ENCODE assay signal across 7 mouse cellular contexts in the genomic region with DNA sequence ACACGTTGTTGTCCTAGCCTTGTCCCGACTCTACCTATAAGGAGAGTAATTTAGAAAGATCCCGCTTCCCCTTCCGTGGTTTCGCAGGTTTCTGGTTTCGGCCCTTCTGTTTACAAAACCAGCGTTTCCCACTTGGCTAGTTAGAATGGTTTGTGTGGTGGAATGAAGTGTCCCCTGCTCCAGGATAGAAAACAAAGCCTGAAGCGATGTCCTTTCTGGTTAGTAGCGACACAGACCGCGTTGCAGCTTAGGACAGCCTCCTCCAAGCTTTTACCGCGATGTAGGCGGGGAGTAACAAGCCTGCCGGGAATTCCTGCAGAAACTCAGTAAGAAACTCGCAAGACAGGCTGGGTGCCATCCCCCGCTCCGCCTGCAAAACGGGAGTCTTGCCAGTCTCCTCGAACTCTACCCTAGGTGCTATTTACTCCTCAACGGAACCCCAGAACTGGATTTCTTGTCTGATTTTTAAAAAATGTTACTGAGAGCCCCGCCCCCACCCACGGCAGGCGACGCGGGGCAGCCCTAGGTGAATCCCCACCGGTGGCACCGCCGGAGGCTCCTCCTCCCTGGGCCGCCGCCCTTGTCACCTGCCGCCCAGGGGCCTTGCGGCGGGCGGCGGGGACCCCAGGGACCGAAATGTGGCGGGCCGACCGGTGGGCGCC. TPM values are rescaled to one million over a fixed set of nuclear protein-coding genes. Genes with fewer than 3 reads are reported as not detected.
DNase-seq lines count a peak whose midpoint lies in the region; ATAC-seq and TF ChIP-seq lines count a peak whose summit lies in the region.

TSS of gene Ifnlr1 (plus strand) at position 382 of the 662 bp plus-strand sequence.

- no peak for TF ChIP-seq POLR2A in bone marrow, adult 2 months (IDR thresholded peaks at IDR 0.05; ENCODE audit: borderline replicate concordance, control insufficient read depth, low read depth, low read length)

- DNase-seq in ES-CJ7 (ENCODE audit: low read depth, low spot score) = peak; percentile 56
- DNase-seq in frontal cortex, postnatal 36 days (ENCODE audit: low spot score in 2 of 2) = peak; percentile 64 to 66
- peak; percentile 43 for DNase-seq in kidney, adult 11 months
- peak; percentile 33 for DNase-seq in midbrain, postnatal 0 days (ENCODE audit: low spot score)

- no peaks in the 10 kb centered on the region for H3K36me3 ChIP-seq in limb, embryonic 15.5 days
- H3K36me3 ChIP-seq in midbrain, postnatal 0 days (ENCODE audit: insufficient read depth, low read length) = no peaks in the 10 kb centered on the region
- H3K36me3 ChIP-seq in stomach, embryonic 16.5 days (ENCODE audit: control insufficient read depth, insufficient read depth, low read length) = no peaks in the 10 kb centered on the region

- TF ChIP-seq CTCF in bone marrow, adult 2 months (IDR thresholded peaks at IDR 0.05; ENCODE audit: control insufficient read depth, insufficient read depth, low read length) = no peak
- no peak for TF ChIP-seq CTCF in midbrain, postnatal 0 days (IDR thresholded peaks at IDR 0.05)

- peak within 1 kb of the TSS; percentile 76 for H3K27ac ChIP-seq in bone marrow, adult 2 months (ENCODE audit: control insufficient read depth, insufficient read depth, low read depth, low read length, poor library complexity)
- peak within 1 kb of the TSS; percentile 70 for H3K27ac ChIP-seq in limb, embryonic 15.5 days
- no peak within 1 kb of the TSS for H3K27ac ChIP-seq in midbrain, postnatal 0 days (ENCODE audit: low read depth, low read length)
- peak within 1 kb of the TSS; percentile 61 for H3K27ac ChIP-seq in stomach, embryonic 16.5 days (ENCODE audit: low read length)

- no peaks in the 10 kb centered on the region; the same call in 1 of the 2 replicates for H3K4me1 ChIP-seq in bone marrow, adult 2 months (ENCODE audit: control insufficient read depth, insufficient read depth, low read length)
- peaks cover 10% of the 10 kb centered on the region; the same call in 1 of the 2 replicates for H3K4me1 ChIP-seq in limb, embryonic 15.5 days
- no peaks in the 10 kb centered on the region for H3K4me1 ChIP-seq in midbrain, postnatal 0 days (ENCODE audit: insufficient read depth, low read length)
- H3K4me1 ChIP-seq in stomach, embryonic 16.5 days (ENCODE audit: control insufficient read depth, insufficient read depth, low read length) = no peaks in the 10 kb centered on the region

- under 1% methylated on average over 41 of the region's 41 CpGs for WGBS in bone marrow, adult 2 months
- WGBS in limb, embryonic 15.5 days = 1% methylated on average over 41 of the region's 41 CpGs
- 1% methylated on average over 40 of the region's 41 CpGs for WGBS in midbrain, postnatal 0 days
- WGBS in stomach, embryonic 16.5 days = under 1% methylated on average over 41 of the region's 41 CpGs

- H3K9ac ChIP-seq in limb, embryonic 15.5 days = peak within 1 kb of the TSS; percentile 52
- H3K9ac ChIP-seq in midbrain, postnatal 0 days (replicated peaks; ENCODE audit: low read length, poor library complexity, severe bottlenecking) = peak within 1 kb of the TSS; percentile 42
- peak within 1 kb of the TSS; percentile 76 for H3K9ac ChIP-seq in stomach, embryonic 16.5 days (ENCODE audit: low read length)

- no peaks in the 10 kb centered on the region for H3K9me3 ChIP-seq in limb, embryonic 15.5 days
- H3K9me3 ChIP-seq in midbrain, postnatal 0 days (ENCODE audit: low read length) = no peaks in the 10 kb centered on the region
- H3K9me3 ChIP-seq in stomach, embryonic 16.5 days (replicated peaks; ENCODE audit: control insufficient read depth, low read length) = no peaks in the 10 kb centered on the region

- peak within 1 kb of the TSS; percentile 98 for H3K4me2 ChIP-seq in limb, embryonic 15.5 days
- peak within 1 kb of the TSS; percentile 93 for H3K4me2 ChIP-seq in midbrain, postnatal 0 days (ENCODE audit: low read depth, low read length, poor library complexity, severe bottlenecking)
- H3K4me2 ChIP-seq in stomach, embryonic 16.5 days (ENCODE audit: low read depth, low read length) = peak within 1 kb of the TSS; percentile 92

- H3K4me3 ChIP-seq in bone marrow, adult 2 months (replicated peaks; ENCODE audit: control insufficient read depth, low read depth, low read length) = peak within 1 kb of the TSS; percentile 85
- H3K4me3 ChIP-seq in limb, embryonic 15.5 days = peak within 1 kb of the TSS; percentile 55
- peak within 1 kb of the TSS; percentile 47 for H3K4me3 ChIP-seq in midbrain, postnatal 0 days (ENCODE audit: low read depth, low read length)
- peak within 1 kb of the TSS; percentile 63 for H3K4me3 ChIP-seq in stomach, embryonic 16.5 days (replicated peaks; ENCODE audit: low read length)

- peaks cover 36% of the 10 kb centered on the region for H3K27me3 ChIP-seq in limb, embryonic 15.5 days
- peaks cover 24% of the 10 kb centered on the region; the same call in 1 of the 2 replicates for H3K27me3 ChIP-seq in midbrain, postnatal 0 days (ENCODE audit: insufficient read depth, low read length)
- H3K27me3 ChIP-seq in stomach, embryonic 16.5 days (ENCODE audit: control insufficient read depth, insufficient read depth, low read length) = peaks cover 4% of the 10 kb centered on the region; the same call in 1 of the 2 replicates

- peak; percentile 35; the same call in 1 of the 2 replicates for ATAC-seq in limb, embryonic 15.5 days (ENCODE audit: insufficient number of reproducible peaks, low FRiP score, low TSS enrichment, low read depth)
- ATAC-seq in midbrain, postnatal 0 days (ENCODE audit: low FRiP score) = no peak
- ATAC-seq in stomach, embryonic 16.5 days (ENCODE audit: insufficient read depth, low FRiP score) = peak; percentile 73

RNA-seq across cellular contexts. Expression of gene Ifnlr1, which starts in this region (rescaled TPM):
- polyA plus RNA-seq in bone marrow, adult 2 months (2011; ENCODE audit: insufficient read depth, insufficient read length, low replicate concordance, missing spikeins) = 3.2 and 7.3 TPM in 2 replicates
- 1.4 and 1.7 TPM in 2 replicates for polyA plus RNA-seq in limb, embryonic 15.5 days (2015; fragmentation: Nextera tagmentation; extraction: Ambion mirVana)
- 0.22 and 0.28 TPM in 2 replicates for total RNA-seq in midbrain, postnatal 0 days (2014; rRNA removed)
- polyA plus RNA-seq in midbrain, postnatal 0 days (2015; fragmentation: Nextera tagmentation; extraction: Ambion mirVana) = 0.06 and 0.10 TPM in 2 replicates
- polyA plus RNA-seq in stomach, embryonic 16.5 days (2015; fragmentation: Nextera tagmentation; extraction: Ambion mirVana) = 1.6 and 2.6 TPM in 2 replicates

Comparison
In these comparisons a context has a peak if more than half of its experiments do, and no peak if none do; other contexts are left out.
1. Peak in DNase-seq, H3K4me3 ChIP-seq, H3K9ac ChIP-seq and H3K4me2 ChIP-seq in midbrain, postnatal 0 days; RNA of the gene not detected or under 1 TPM.